Mouse (Mus musculus): ENCODE results near the gene Psmd11.

DNA sequence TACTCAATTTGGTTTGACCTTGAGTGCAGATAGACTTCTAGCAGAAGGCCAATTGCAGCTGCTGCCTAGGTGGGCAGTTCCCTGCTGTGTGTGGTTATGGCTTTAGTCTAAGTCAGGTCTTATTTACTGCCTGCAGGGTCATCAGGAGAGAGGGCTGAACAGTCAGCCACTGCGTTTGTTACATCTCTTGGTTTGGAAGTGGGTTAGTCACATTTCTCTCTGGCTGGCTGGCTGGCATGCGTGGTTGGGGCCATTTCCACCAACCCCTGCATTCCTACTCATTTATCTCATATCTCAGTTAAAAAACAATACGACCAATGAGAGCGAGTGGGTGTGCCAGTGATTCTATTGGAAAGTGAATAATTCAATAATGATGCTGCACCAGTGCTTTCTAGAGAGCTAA, 71.1 kb downstream of the Psmd11 start:
- TF ChIP-seq CTCF (IDR thresholded peaks at IDR 0.05; ENCODE audit: low read depth) (no peak), EP300 (IDR thresholded peaks at IDR 0.05; ENCODE audit: low read depth) (no peak)

All from liver, embryonic 14.5 days (tissue).